Mouse (Mus musculus): ENCODE results near the gene Cdhr4. TPM values are rescaled to one million over a fixed set of nuclear protein-coding genes. Genes with fewer than 3 reads are reported as not detected.
A peak's percentile ranks its signal among the peaks of the same experiment; 100 is the strongest.

Cdhr4 gene
- 1.3 and 2.0 TPM in 2 replicates for polyA plus RNA-seq (2015; fragmentation: Nextera tagmentation; extraction: Ambion mirVana)

DNA sequence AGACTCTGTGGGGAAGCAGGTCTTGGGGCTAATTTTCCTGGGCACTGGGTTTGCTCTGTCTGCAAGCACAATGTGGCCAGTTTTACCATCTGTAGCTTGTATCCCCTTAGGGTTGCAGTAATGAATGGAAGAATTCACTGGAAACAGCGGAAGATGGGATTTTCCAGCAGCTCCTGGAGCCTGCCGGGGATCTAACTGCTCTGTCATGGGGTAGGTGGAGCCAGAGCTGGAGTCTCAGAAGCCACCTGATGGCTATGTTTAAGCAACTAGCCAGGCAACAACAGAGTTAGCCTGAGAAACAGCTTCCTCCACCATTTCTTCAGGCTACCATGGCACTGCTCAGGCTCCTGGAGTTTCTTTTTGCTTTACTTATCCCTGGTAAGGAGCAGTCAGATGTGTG lies at the start of gene Cdhr4:
Gene Cdhr4 (plus strand): TSS at position 301 of the 400 bp plus-strand sequence.
- ATAC-seq (ENCODE audit: low FRiP score, low TSS enrichment) (no peak), DNase-seq (ENCODE audit: low spot score) (no peak)

DNA sequence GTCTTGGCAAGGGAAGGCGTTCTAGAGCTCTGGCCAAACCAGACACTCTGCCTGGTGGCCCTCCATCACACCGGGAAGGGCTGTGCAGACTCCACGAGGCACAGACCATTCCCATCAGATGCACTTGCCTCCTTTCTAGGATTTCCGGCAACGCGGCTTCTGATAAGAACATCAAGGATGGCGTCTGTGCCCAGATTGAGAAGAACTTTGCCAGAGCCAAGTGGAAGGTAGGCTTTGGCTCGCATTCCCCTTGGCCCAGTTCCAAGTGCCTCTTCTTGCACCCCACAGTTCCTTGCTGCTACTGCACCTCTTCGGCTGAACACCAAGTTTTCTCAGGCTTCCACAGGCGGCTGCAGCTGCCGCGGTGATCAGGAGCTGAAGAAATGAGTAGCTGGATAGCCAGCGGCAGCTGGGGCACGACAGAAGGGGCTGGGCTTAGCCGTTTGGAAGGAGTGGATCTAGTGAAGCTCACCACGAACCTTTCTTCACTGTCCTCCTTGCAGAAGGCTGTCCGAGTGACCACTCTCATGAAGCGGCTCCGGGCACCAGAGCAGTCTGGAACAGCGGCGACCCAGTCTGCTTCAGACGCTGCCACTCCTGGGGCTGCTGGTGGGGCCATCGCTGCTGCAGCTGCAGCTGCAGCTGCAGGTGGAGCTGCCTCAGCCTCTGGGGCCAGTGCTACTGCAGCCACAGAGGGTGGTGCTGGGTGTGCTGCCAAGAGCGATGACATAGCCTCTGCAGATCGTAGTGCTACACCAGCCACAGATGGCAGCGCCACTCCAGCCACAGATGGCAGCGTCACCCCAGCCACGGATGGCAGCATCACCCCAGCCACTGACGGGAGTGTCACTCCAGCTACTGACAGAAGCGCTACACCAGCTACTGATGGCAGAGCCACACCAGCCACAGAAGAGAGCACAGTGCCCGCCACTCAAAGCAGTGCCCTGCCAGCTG lies 44.8 kb upstream of the Cdhr4 start:
- WGBS, result 83% methylated on average over 31 of the region's 31 CpGs
- Histone ChIP-seq H3K9me3 (ENCODE audit: control insufficient read depth, low read length) (no peaks in the 10 kb centered on the region), H3K4me1 (replicated peaks; ENCODE audit: control insufficient read depth, insufficient read depth) (no peaks in the 10 kb centered on the region), H3K36me3 (ENCODE audit: control insufficient read depth, insufficient read depth, low read length) (no peaks in the 10 kb centered on the region), H3K27me3 (ENCODE audit: control insufficient read depth, insufficient read depth, low read length) (no peaks in the 10 kb centered on the region), H3K4me3 (ENCODE audit: low read depth, low read length) (no peak overlapping the region), H3K4me2 (replicated peaks; ENCODE audit: low read depth) (no peak overlapping the region), H3K27ac (replicated peaks) (no peak overlapping the region), H3K9ac (ENCODE audit: low read length) (no peak overlapping the region)
- DNase-seq (ENCODE audit: low spot score) (no peak), ATAC-seq (ENCODE audit: low FRiP score, low TSS enrichment) (no peak)
- TF ChIP-seq CTCF (IDR thresholded peaks at IDR 0.05; ENCODE audit: low read depth), result no peak
- no peak for TF ChIP-seq EP300 (optimal IDR thresholded peaks at IDR 0.05)

More for the DNA sequence above, at the start of gene Cdhr4:
- Histone ChIP-seq H3K9ac (ENCODE audit: low read length) (no peak within 1 kb of the TSS), H3K4me3 (ENCODE audit: low read depth, low read length) (no peak within 1 kb of the TSS), H3K27ac (replicated peaks) (no peak within 1 kb of the TSS), H3K36me3 (ENCODE audit: control insufficient read depth, insufficient read depth, low read length) (no peaks in the 10 kb centered on the region), H3K4me2 (replicated peaks; ENCODE audit: low read depth) (no peak within 1 kb of the TSS), H3K27me3 (ENCODE audit: control insufficient read depth, insufficient read depth, low read length) (no peaks in the 10 kb centered on the region), H3K9me3 (ENCODE audit: control insufficient read depth, low read length) (no peaks in the 10 kb centered on the region), H3K4me1 (replicated peaks; ENCODE audit: control insufficient read depth, insufficient read depth) (no peaks in the 10 kb centered on the region)
- 68% methylated on average over 2 of the region's 2 CpGs for WGBS
- no peak for TF ChIP-seq EP300 (optimal IDR thresholded peaks at IDR 0.05)
- TF ChIP-seq CTCF (IDR thresholded peaks at IDR 0.05; ENCODE audit: low read depth), result no peak

DNA sequence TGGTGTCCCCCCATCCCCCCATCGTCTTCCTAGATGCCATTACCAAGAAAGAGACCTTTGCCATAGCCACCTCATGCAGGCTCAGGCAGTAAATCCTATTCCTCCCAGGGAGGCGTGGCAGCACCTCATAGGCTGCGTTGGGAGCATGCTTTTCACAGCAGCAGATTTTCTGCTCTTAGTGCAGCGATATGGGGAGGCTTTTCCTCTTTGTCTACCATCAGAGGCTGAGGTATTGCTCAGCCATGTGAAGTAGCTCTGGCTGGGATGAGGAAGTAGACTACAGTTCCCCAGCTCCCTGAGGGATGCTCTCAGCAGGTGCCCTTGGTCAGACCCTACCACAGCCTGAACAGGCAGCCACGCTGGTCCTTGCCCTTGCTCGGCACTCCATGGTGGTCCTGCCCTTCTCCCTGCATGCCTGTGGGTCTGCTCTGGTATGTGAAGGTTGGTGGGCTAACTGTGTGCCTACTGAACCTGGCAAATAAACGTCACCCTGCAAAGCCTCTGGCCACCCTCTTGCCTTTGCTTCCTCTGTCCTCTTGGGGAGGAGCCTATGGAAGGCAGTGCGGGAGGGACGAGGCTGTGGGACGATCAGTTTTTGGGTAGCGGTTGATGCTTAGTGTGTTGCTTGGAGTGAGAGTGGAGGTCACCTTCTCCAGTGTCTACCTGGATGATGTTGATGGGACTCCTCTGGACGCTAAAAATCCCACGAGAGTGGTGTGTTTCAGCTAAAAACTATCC lies 42.9 kb upstream of the Cdhr4 start:
- TF ChIP-seq EP300 (optimal IDR thresholded peaks at IDR 0.05) (no peak), CTCF (IDR thresholded peaks at IDR 0.05; ENCODE audit: low read depth) (no peak)
- 77% methylated on average over 13 of the region's 13 CpGs for whole genome bisulfite sequencing

DNA sequence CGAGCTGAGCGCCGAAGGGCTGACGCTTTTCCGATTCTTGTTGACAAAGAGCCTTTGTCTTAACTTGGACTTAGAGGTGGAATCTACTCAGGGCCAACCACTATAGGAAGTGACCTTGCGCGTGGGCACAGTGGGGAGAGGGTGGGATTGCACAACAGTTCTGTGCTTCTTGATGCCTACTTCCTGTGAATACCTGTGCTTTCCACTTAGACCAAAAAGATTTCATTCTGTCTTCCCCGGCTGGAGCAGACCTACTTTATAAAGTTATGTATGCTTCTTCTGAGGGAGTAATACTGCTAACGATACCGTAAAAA lies 42.4 kb upstream of the Cdhr4 start, which contains the start of gene Traip:
Gene Traip (plus strand): TSS at position 215 of the 314 bp plus-strand sequence.
- no peak for ATAC-seq (ENCODE audit: low FRiP score, low TSS enrichment)
- peak within 1 kb of the TSS; percentile 67 for H3K27ac ChIP-seq (replicated peaks)

More for the DNA sequence above, 42.9 kb upstream of the Cdhr4 start:
- H3K27ac ChIP-seq (replicated peaks), result no peak overlapping the region
- H3K36me3 ChIP-seq (ENCODE audit: control insufficient read depth, insufficient read depth, low read length), result no peaks in the 10 kb centered on the region
- H3K9ac ChIP-seq (ENCODE audit: low read length), result no peak overlapping the region
- H3K27me3 ChIP-seq (ENCODE audit: control insufficient read depth, insufficient read depth, low read length), result no peaks in the 10 kb centered on the region
- H3K4me2 ChIP-seq (replicated peaks; ENCODE audit: low read depth), result no peak overlapping the region
- DNase-seq (ENCODE audit: low spot score), result no peak
- no peak overlapping the region for H3K4me3 ChIP-seq (ENCODE audit: low read depth, low read length)
- ATAC-seq (ENCODE audit: low FRiP score, low TSS enrichment), result no peak
- H3K9me3 ChIP-seq (ENCODE audit: control insufficient read depth, low read length), result no peaks in the 10 kb centered on the region
- H3K4me1 ChIP-seq (replicated peaks; ENCODE audit: control insufficient read depth, insufficient read depth), result no peaks in the 10 kb centered on the region

DNA sequence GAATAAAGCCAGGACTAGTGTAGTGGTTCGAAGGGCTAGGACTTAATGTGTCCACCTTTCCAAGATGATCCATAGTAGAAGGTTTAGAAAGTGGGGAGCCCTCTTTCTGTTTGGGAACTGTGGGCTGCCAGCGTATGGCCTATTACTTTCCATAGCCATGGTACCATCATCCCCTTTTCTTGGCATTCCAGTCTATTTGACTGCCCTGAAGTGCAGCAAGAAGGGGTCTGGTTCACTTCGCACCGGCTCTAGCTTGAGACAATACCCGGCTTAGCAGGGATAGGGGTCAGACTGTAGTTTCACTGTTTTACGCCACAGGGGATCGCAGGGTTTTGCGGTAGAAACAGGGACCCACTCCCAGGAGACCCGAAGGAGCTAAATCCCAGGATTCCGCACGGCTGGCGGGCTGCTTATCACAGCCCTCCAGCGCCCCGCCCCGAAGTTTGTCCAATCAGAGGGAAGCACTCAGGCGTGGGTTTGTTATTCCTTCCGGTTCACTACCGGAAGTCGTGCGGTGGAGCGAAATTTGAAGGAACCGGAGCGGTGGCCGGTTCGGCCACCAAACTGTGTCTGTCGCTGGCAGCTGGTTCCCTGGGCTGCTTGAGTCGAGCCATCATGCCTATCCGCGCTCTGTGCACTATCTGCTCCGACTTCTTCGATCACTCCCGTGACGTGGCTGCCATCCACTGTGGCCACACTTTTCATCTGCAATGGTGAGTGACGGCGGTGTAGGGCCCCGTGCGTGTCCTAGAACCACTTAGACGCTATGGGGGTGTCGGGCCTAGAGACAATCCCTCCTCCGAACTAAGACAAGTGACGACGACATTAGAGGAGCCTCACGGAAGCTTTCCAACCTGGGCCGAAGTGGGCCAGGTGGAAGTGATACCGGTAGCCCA lies 41.6 kb upstream of the Cdhr4 start:
- 11% methylated on average over 45 of the region's 45 CpGs for WGBS
- Histone ChIP-seq H3K9ac (ENCODE audit: low read length) (peak overlapping the region; percentile 67), H3K27me3 (ENCODE audit: control insufficient read depth, insufficient read depth, low read length) (no peaks in the 10 kb centered on the region), H3K36me3 (ENCODE audit: control insufficient read depth, insufficient read depth, low read length) (no peaks in the 10 kb centered on the region), H3K4me2 (replicated peaks; ENCODE audit: low read depth) (peak overlapping the region; percentile 76), H3K4me1 (replicated peaks; ENCODE audit: control insufficient read depth, insufficient read depth) (no peaks in the 10 kb centered on the region), H3K4me3 (ENCODE audit: low read depth, low read length) (peak overlapping the region; percentile 66), H3K9me3 (ENCODE audit: control insufficient read depth, low read length) (no peaks in the 10 kb centered on the region), H3K27ac (replicated peaks) (peak overlapping the region; percentile 67)
- TF ChIP-seq CTCF (IDR thresholded peaks at IDR 0.05; ENCODE audit: low read depth), result no peak
- TF ChIP-seq EP300 (optimal IDR thresholded peaks at IDR 0.05), result no peak
- DNase-seq (ENCODE audit: low spot score) (peak; percentile 92), ATAC-seq (ENCODE audit: low FRiP score, low TSS enrichment) (peak; percentile 94)

More for the DNA sequence above, 42.4 kb upstream of the Cdhr4 start, which contains the start of gene Traip:
- TF ChIP-seq EP300 (optimal IDR thresholded peaks at IDR 0.05), result no peak
- 92% methylated on average over 10 of the region's 10 CpGs for WGBS
- H3K36me3 ChIP-seq (ENCODE audit: control insufficient read depth, insufficient read depth, low read length), result no peaks in the 10 kb centered on the region
- peak within 1 kb of the TSS; percentile 67 for H3K9ac ChIP-seq (ENCODE audit: low read length)
- H3K4me2 ChIP-seq (replicated peaks; ENCODE audit: low read depth), result peak within 1 kb of the TSS; percentile 76
- H3K4me1 ChIP-seq (replicated peaks; ENCODE audit: control insufficient read depth, insufficient read depth), result no peaks in the 10 kb centered on the region
- peak within 1 kb of the TSS; percentile 66 for H3K4me3 ChIP-seq (ENCODE audit: low read depth, low read length)
- no peaks in the 10 kb centered on the region for H3K27me3 ChIP-seq (ENCODE audit: control insufficient read depth, insufficient read depth, low read length)
- H3K9me3 ChIP-seq (ENCODE audit: control insufficient read depth, low read length), result no peaks in the 10 kb centered on the region
- DNase-seq (ENCODE audit: low spot score), result no peak

Data from stomach, postnatal 0 days (tissue).